Mouse (Mus musculus) ES-E14 (cell line): ENCODE measurements around the gene Nol3. TPM values are rescaled to one million over a fixed set of nuclear protein-coding genes. Genes with fewer than 3 reads are reported as not detected.

Experiments
- DNase-seq: peaks from one replicate; pipeline ENCODE4 v3.0.0-alpha.2; 2013; ENCODE audit warnings: low read depth, low spot score
- H3K27ac ChIP-seq: 2 replicates; pipeline ENCODE4 v1.5.1; 2012; ENCODE audit warnings: low read depth, mild to moderate bottlenecking, low read length, moderate library complexity, mixed read lengths; ENCODE audit not compliant: poor library complexity, insufficient read depth, severe bottlenecking
- H3K36me3 ChIP-seq: 2 replicates; pipeline ENCODE4 v1.6.1; 2012; ENCODE audit warnings: mild to moderate bottlenecking, low read length, moderate library complexity, mixed read lengths; ENCODE audit not compliant: control insufficient read depth, poor library complexity, insufficient read depth, severe bottlenecking
- H3K4me1 ChIP-seq, 2 experiments: fragments of 150-350 bp in 1 of 2; sonication (generic) in 1 of 2; 2 replicates each; pipeline ENCODE4 v1.6.1; 2012; ENCODE audit warnings: low read length in 2 of 2, mild to moderate bottlenecking in 1 of 2, mixed read lengths in 1 of 2; ENCODE audit not compliant: control insufficient read depth in 2 of 2, insufficient read depth in 2 of 2, poor library complexity in 1 of 2
- H3K4me3 ChIP-seq, 2 experiments: fragments of 150-350 bp in 1 of 2; sonication (generic) in 1 of 2; 2 replicates each; pipeline ENCODE4 v1.5.1; 2012; ENCODE audit warnings: low read length in 2 of 2, low read depth in 1 of 2, mild to moderate bottlenecking in 1 of 2, mixed read lengths in 1 of 2; ENCODE audit not compliant: insufficient read depth in 1 of 2, poor library complexity in 1 of 2, severe bottlenecking in 1 of 2
- H3K9ac ChIP-seq: 2 replicates; pipeline ENCODE4 v1.6.1; 2012; ENCODE audit warnings: low read depth, mild to moderate bottlenecking, low read length, mixed read lengths; ENCODE audit not compliant: poor library complexity, insufficient read depth, severe bottlenecking
- H3K9me3 ChIP-seq: fragments of 150-350 bp; sonication (generic); 2 replicates; pipeline ENCODE4 v1.6.1; 2012; ENCODE audit warnings: low read depth, mild to moderate bottlenecking, low read length; ENCODE audit not compliant: control insufficient read depth, insufficient read depth
- CHD2 ChIP-seq: IDR thresholded peaks from 2 replicates; pipeline ENCODE4 v1.6.1; 2014; ENCODE audit warnings: mild to moderate bottlenecking, low read depth, low read length, inconsistent platforms
- HCFC1 ChIP-seq: IDR thresholded peaks from 2 replicates; pipeline ENCODE4 v1.6.1; 2012; ENCODE audit warnings: low read length, inconsistent platforms, borderline replicate concordance; ENCODE audit not compliant: insufficient read depth
- MAFK ChIP-seq: IDR thresholded peaks from 2 replicates; pipeline ENCODE4 v1.6.1; 2014; ENCODE audit warnings: mild to moderate bottlenecking, low read depth, low read length, inconsistent platforms; ENCODE audit not compliant: insufficient read depth
- ZC3H11A ChIP-seq: IDR thresholded peaks from 2 replicates; pipeline ENCODE4 v1.6.1; 2012; ENCODE audit warnings: low read depth, mild to moderate bottlenecking, inconsistent platforms, low read length, borderline replicate concordance
- ZNF384 ChIP-seq: IDR thresholded peaks from 2 replicates; pipeline ENCODE4 v1.6.1; 2012; ENCODE audit warnings: low read depth, low read length, inconsistent platforms
- in situ Hi-C, 2 experiments: fragments of 600-800 bp; cut with MboI; formaldehyde crosslinking; loops; one replicate each; pipeline ENCODE4 v1.15.1; 2025; ENCODE audit warnings: low sequenced_read_pairs in 2 of 2, inconsistent platforms in 1 of 2; ENCODE audit not compliant: unreplicated experiment in 2 of 2
- total RNA-seq: library from RNA; depleted of rRNA; stranded (reverse); fragments of 300-350 nt; gene quantifications from 2 replicates; pipeline ENCODE4 v1.2.3, GENCODE M21; 2012

Gene Nol3
- total RNA-seq, 1 experiment = 1.0 TPM

- Histone ChIP-seq H3K4me3 (no peak overlapping the region), H3K9ac (no peak overlapping the region), H3K36me3 (peaks cover 20% of the 10 kb centered on the region; the same call in 1 of the 2 replicates), H3K4me1 (no peaks in the 10 kb centered on the region), H3K9me3 (no peaks in the 10 kb centered on the region), H3K27ac (no peak overlapping the region)
- no peak for TF ChIP-seq HCFC1
- TF ChIP-seq ZC3H11A = no peak
- no peak for TF ChIP-seq CHD2
- in situ Hi-C loops = no loop called here
- DNase-seq = no peak
These were observed 35.8 kb downstream of the Nol3 start for GRCm38 (mm10) chr8:105311718-105312117.

GRCm38 (mm10) chr8:105312891-105313481 is 37.0 kb downstream of the Nol3 start:
- peaks cover 10% of the 10 kb centered on the region; the same call in 1 of the 2 replicates for H3K36me3 ChIP-seq
- in situ Hi-C loops = no loop called here
- H3K9ac ChIP-seq = no peak overlapping the region

GRCm38 (mm10) chr8:105313622-105314402 is 37.9 kb downstream of the Nol3 start:
- no peak for TF ChIP-seq HCFC1
- TF ChIP-seq CHD2 = no peak
- TF ChIP-seq ZNF384 = no peak
- no peak for TF ChIP-seq ZC3H11A
- TF ChIP-seq MAFK = peak; percentile 73; the same call in 1 of the 2 replicates
- no peak overlapping the region for H3K27ac ChIP-seq
- in situ Hi-C loops = no loop called here
- H3K9me3 ChIP-seq = no peaks in the 10 kb centered on the region
- H3K4me3 ChIP-seq = no peak overlapping the region
- H3K4me1 ChIP-seq = no peaks in the 10 kb centered on the region
- no peak for DNase-seq
- no peak overlapping the region for H3K9ac ChIP-seq
- H3K36me3 ChIP-seq = peaks cover 6% of the 10 kb centered on the region; the same call in 1 of the 2 replicates

More at GRCm38 (mm10) chr8:105312891-105313481, 37.0 kb downstream of the Nol3 start:
- Histone ChIP-seq H3K9me3 (no peaks in the 10 kb centered on the region), H3K4me3 (no peak overlapping the region), H3K4me1 (no peaks in the 10 kb centered on the region), H3K27ac (no peak overlapping the region)
- no peak for DNase-seq
- TF ChIP-seq CHD2 (no peak), HCFC1 (no peak), MAFK (no peak), ZC3H11A (no peak), ZNF384 (no peak)

- no peaks in the 10 kb centered on the region for H3K4me1 ChIP-seq
- H3K9ac ChIP-seq = no peak overlapping the region
- no peak for TF ChIP-seq ZC3H11A
- TF ChIP-seq MAFK = no peak
- TF ChIP-seq ZNF384 = no peak
- no peak for TF ChIP-seq CHD2
- no peak for TF ChIP-seq HCFC1
- H3K9me3 ChIP-seq = no peaks in the 10 kb centered on the region
- no peak overlapping the region for H3K27ac ChIP-seq
- H3K36me3 ChIP-seq = peaks cover 2% of the 10 kb centered on the region; the same call in 1 of the 2 replicates
- no peak overlapping the region for H3K4me3 ChIP-seq
- no peak for DNase-seq
- in situ Hi-C loops = no loop called here
These were observed 39.3 kb downstream of the Nol3 start for GRCm38 (mm10) chr8:105315073-105315769.
